Mouse (Mus musculus): Measurements from ENCODE around the gene Wipf3. TPM values are rescaled to one million over a fixed set of nuclear protein-coding genes. Genes with fewer than 3 reads are reported as not detected.

Wipf3 gene
- polyA plus RNA-seq, 1 experiment = 5.0 TPM

GRCm38 (mm10) chr6:54508256-54508793, 78.9 kb downstream of the Wipf3 start:
- DNase-seq = no peak
- Histone ChIP-seq H3K4me3 (replicated peaks; ENCODE audit: extremely low read depth, low read depth, low read length) (no peak overlapping the region), H3K4me1 (ENCODE audit: control insufficient read depth, insufficient read depth, low read length) (no peaks in the 10 kb centered on the region)
- 61% methylated on average over 6 of the region's 6 CpGs for WGBS
- no peak for TF ChIP-seq CTCF (IDR thresholded peaks at IDR 0.05; ENCODE audit: insufficient read depth, low read length)
- no peak for TF ChIP-seq POLR2A (IDR thresholded peaks at IDR 0.05; ENCODE audit: borderline replicate concordance, extremely low read depth, low read depth, low read length)

- Histone ChIP-seq H3K4me1 (ENCODE audit: control insufficient read depth, insufficient read depth, low read length) (no peaks in the 10 kb centered on the region), H3K4me3 (replicated peaks; ENCODE audit: extremely low read depth, low read depth, low read length) (no peak overlapping the region)
- TF ChIP-seq CTCF (IDR thresholded peaks at IDR 0.05; ENCODE audit: insufficient read depth, low read length) (no peak), POLR2A (IDR thresholded peaks at IDR 0.05; ENCODE audit: borderline replicate concordance, extremely low read depth, low read depth, low read length) (no peak)
- 84% methylated on average over 13 of the region's 13 CpGs for WGBS
- DNase-seq = no peak
Observed at GRCm38 (mm10) chr6:54509264-54509663, 79.9 kb downstream of the Wipf3 start.

- DNase-seq = no peak
- 31% methylated on average over 2 of the region's 2 CpGs for WGBS
- H3K4me3 ChIP-seq (replicated peaks; ENCODE audit: extremely low read depth, low read depth, low read length) = no peak overlapping the region
- TF ChIP-seq POLR2A (IDR thresholded peaks at IDR 0.05; ENCODE audit: borderline replicate concordance, extremely low read depth, low read depth, low read length) = no peak
- no peak for TF ChIP-seq CTCF (IDR thresholded peaks at IDR 0.05; ENCODE audit: insufficient read depth, low read length)
- no peaks in the 10 kb centered on the region for H3K4me1 ChIP-seq (ENCODE audit: control insufficient read depth, insufficient read depth, low read length)
Observed at GRCm38 (mm10) chr6:54512256-54512655, 82.9 kb downstream of the Wipf3 start.

- Histone ChIP-seq H3K4me1 (ENCODE audit: control insufficient read depth, insufficient read depth, low read length) (no peaks in the 10 kb centered on the region), H3K4me3 (replicated peaks; ENCODE audit: extremely low read depth, low read depth, low read length) (no peak overlapping the region)
- 85% methylated on average over 2 of the region's 2 CpGs for WGBS
- no peak for DNase-seq
- TF ChIP-seq POLR2A (IDR thresholded peaks at IDR 0.05; ENCODE audit: borderline replicate concordance, extremely low read depth, low read depth, low read length) (no peak), CTCF (IDR thresholded peaks at IDR 0.05; ENCODE audit: insufficient read depth, low read length) (no peak)
Observed at GRCm38 (mm10) chr6:54516512-54517134, 87.2 kb downstream of the Wipf3 start.

GRCm38 (mm10) chr6:54518758-54519157, 89.4 kb downstream of the Wipf3 start:
- WGBS = 59% methylated on average over 5 of the region's 5 CpGs
- TF ChIP-seq CTCF (IDR thresholded peaks at IDR 0.05; ENCODE audit: insufficient read depth, low read length) = no peak
- no peak for TF ChIP-seq POLR2A (IDR thresholded peaks at IDR 0.05; ENCODE audit: borderline replicate concordance, extremely low read depth, low read depth, low read length)

GRCm38 (mm10) chr6:54528666-54529065, 99.3 kb downstream of the Wipf3 start:
- 88% methylated on average over 8 of the region's 8 CpGs for WGBS
- Histone ChIP-seq H3K4me3 (replicated peaks; ENCODE audit: extremely low read depth, low read depth, low read length) (no peak overlapping the region), H3K4me1 (ENCODE audit: control insufficient read depth, insufficient read depth, low read length) (peaks cover 3% of the 10 kb centered on the region)
- DNase-seq = no peak
- TF ChIP-seq CTCF (IDR thresholded peaks at IDR 0.05; ENCODE audit: insufficient read depth, low read length) (no peak), POLR2A (IDR thresholded peaks at IDR 0.05; ENCODE audit: borderline replicate concordance, extremely low read depth, low read depth, low read length) (no peak)

More at GRCm38 (mm10) chr6:54518758-54519157, 89.4 kb downstream of the Wipf3 start:
- H3K4me3 ChIP-seq (replicated peaks; ENCODE audit: extremely low read depth, low read depth, low read length) = no peak overlapping the region
- no peaks in the 10 kb centered on the region for H3K4me1 ChIP-seq (ENCODE audit: control insufficient read depth, insufficient read depth, low read length)
- no peak for DNase-seq

GRCm38 (mm10) chr6:54530182-54530581, 100.8 kb downstream of the Wipf3 start:
- H3K4me3 ChIP-seq (replicated peaks; ENCODE audit: extremely low read depth, low read depth, low read length) = no peak overlapping the region
- no peak for DNase-seq
- TF ChIP-seq CTCF (IDR thresholded peaks at IDR 0.05; ENCODE audit: insufficient read depth, low read length) (no peak), POLR2A (IDR thresholded peaks at IDR 0.05; ENCODE audit: borderline replicate concordance, extremely low read depth, low read depth, low read length) (no peak)
- 83% methylated on average over 2 of the region's 2 CpGs for WGBS
- H3K4me1 ChIP-seq (ENCODE audit: control insufficient read depth, insufficient read depth, low read length) = peaks cover 3% of the 10 kb centered on the region

GRCm38 (mm10) chr6:54531048-54531481, 101.7 kb downstream of the Wipf3 start:
- WGBS = 33% methylated on average over 8 of the region's 8 CpGs
- no peak for DNase-seq
- H3K4me1 ChIP-seq (ENCODE audit: control insufficient read depth, insufficient read depth, low read length) = peaks cover 3% of the 10 kb centered on the region
- TF ChIP-seq CTCF (IDR thresholded peaks at IDR 0.05; ENCODE audit: insufficient read depth, low read length) = no peak
- no peak for TF ChIP-seq POLR2A (IDR thresholded peaks at IDR 0.05; ENCODE audit: borderline replicate concordance, extremely low read depth, low read depth, low read length)
- H3K4me3 ChIP-seq (replicated peaks; ENCODE audit: extremely low read depth, low read depth, low read length) = no peak overlapping the region

GRCm38 (mm10) chr6:54535485-54535884, 106.1 kb downstream of the Wipf3 start:
- TF ChIP-seq POLR2A (IDR thresholded peaks at IDR 0.05; ENCODE audit: borderline replicate concordance, extremely low read depth, low read depth, low read length) = no peak
- no peak for TF ChIP-seq CTCF (IDR thresholded peaks at IDR 0.05; ENCODE audit: insufficient read depth, low read length)
- Histone ChIP-seq H3K4me3 (replicated peaks; ENCODE audit: extremely low read depth, low read depth, low read length) (no peak overlapping the region), H3K4me1 (ENCODE audit: control insufficient read depth, insufficient read depth, low read length) (peaks cover 3% of the 10 kb centered on the region)
- 64% methylated on average over 4 of the region's 4 CpGs for WGBS
- no peak for DNase-seq

- DNase-seq = no peak
- no peak for TF ChIP-seq POLR2A (IDR thresholded peaks at IDR 0.05; ENCODE audit: borderline replicate concordance, extremely low read depth, low read depth, low read length)
- no peak for TF ChIP-seq CTCF (IDR thresholded peaks at IDR 0.05; ENCODE audit: insufficient read depth, low read length)
- no peak overlapping the region for H3K4me3 ChIP-seq (replicated peaks; ENCODE audit: extremely low read depth, low read depth, low read length)
- WGBS = 81% methylated on average over 7 of the region's 7 CpGs
- no peaks in the 10 kb centered on the region for H3K4me1 ChIP-seq (ENCODE audit: control insufficient read depth, insufficient read depth, low read length)
Observed at GRCm38 (mm10) chr6:54537053-54537452, 107.7 kb downstream of the Wipf3 start.

Measured in lung, adult 2 months (tissue).